Mouse (Mus musculus): Measurements from ENCODE around the gene Insl3.

DNA sequence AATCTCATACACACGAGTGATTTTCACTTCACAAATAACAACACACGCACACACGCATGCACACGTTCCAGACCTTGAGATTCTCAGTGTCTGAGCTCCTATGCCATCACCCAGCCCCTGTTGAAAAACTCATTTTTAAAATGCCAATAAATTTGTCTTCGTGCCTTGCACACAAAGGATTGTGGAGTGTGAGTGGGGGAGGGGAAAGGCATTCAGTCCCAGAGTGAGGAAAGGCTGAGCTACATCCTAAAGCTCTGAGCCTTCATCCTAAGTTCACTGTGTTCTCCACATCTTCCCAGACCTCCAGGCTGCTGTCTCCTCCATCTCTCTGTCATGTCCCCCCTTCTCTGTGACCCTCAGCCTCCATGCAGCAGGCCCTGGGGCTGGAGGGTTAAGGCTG is 21.8 kb upstream of the Insl3 start:
- TF ChIP-seq SMC3 (IDR thresholded peaks at IDR 0.05; ENCODE audit: low read depth, low read length) (no peak), ETS1 (IDR thresholded peaks at IDR 0.05; ENCODE audit: low read depth, low read length) (no peak), POLR2A (IDR thresholded peaks at IDR 0.05; ENCODE audit: control insufficient read depth in 1 of 2, insufficient read depth in 1 of 2, low read depth in 1 of 2, low read length in 2 of 2, poor library complexity in 1 of 2) (no peak), EP300 (IDR thresholded peaks at IDR 0.05; ENCODE audit: low read depth in 1 of 2, low read length in 2 of 2) (no peak)
